Mouse (Mus musculus) heart, embryonic 16.5 days (tissue): ENCODE results near the gene Trpv5. TPM values are rescaled to one million over a fixed set of nuclear protein-coding genes. Genes with fewer than 3 reads are reported as not detected.

Experiments
- ATAC-seq: fragments of 200-750 bp; cut with Nextera tagmentation; replicated peaks from 2 replicates; pipeline ENCODE4 v1.8.0; 2017; ENCODE audit warnings: moderate number of reproducible peaks; ENCODE audit not compliant: insufficient read depth, low FRiP score; ENCODE audit errors: extremely low read depth
- H3K27ac ChIP-seq: fragments of 300-500 bp; sonication (generic); 2 replicates; pipeline ENCODE4 v1.5.1; 2014; ENCODE audit warnings: mild to moderate bottlenecking, low read length, control low read depth, moderate library complexity
- H3K27me3 ChIP-seq: fragments of 300-500 bp; sonication (generic); 2 replicates; pipeline ENCODE4 v1.6.1; 2014; ENCODE audit warnings: low read length, mixed read lengths; ENCODE audit not compliant: control insufficient read depth, insufficient read depth
- H3K36me3 ChIP-seq: fragments of 300-500 bp; sonication (generic); 2 replicates; pipeline ENCODE4 v1.6.1; 2014; ENCODE audit not compliant: control insufficient read depth, insufficient read depth
- H3K4me1 ChIP-seq: fragments of 300-500 bp; sonication (generic); 2 replicates; pipeline ENCODE4 v1.6.1; 2014; ENCODE audit warnings: low read length, mixed read lengths; ENCODE audit not compliant: control insufficient read depth, insufficient read depth
- H3K4me2 ChIP-seq: fragments of 300-500 bp; sonication (generic); 2 replicates; pipeline ENCODE4 v1.6.1; 2014; ENCODE audit warnings: low read depth, mild to moderate bottlenecking, control low read depth, low read length
- H3K4me3 ChIP-seq: fragments of 300-500 bp; sonication (generic); 2 replicates; pipeline ENCODE4 v1.5.1; 2014; ENCODE audit warnings: mild to moderate bottlenecking, control low read depth, low read length
- H3K9ac ChIP-seq: fragments of 300-500 bp; sonication (generic); 2 replicates; pipeline ENCODE4 v1.6.1; 2014; ENCODE audit warnings: low read length, control low read depth
- H3K9me3 ChIP-seq: fragments of 300-500 bp; sonication (generic); replicated peaks from 2 replicates; pipeline ENCODE4 v1.6.1; 2016; ENCODE audit warnings: low read length; ENCODE audit not compliant: control insufficient read depth
- WGBS: fragments of 180-500 bp; shearing (Covaris S2); extraction: QIAGEN DNeasy Blood & Tissue Kit; methylation state at CpG from one replicate; pipeline ENCODE4 v1.1.7; 2014; 5-methylcytosine and 5-hydroxymethylcytosine counted together
- polyA plus RNA-seq: library from polyadenylated mRNA; unstranded; fragments of >200 nt; fragmentation: Nextera tagmentation; extraction: Ambion mirVana; gene quantifications from 2 replicates; pipeline ENCODE4 v1.2.1, GENCODE M21; 2015

Gene Trpv5
- polyA plus RNA-seq, 1 experiment from 2014 or later, result not detected

DNA sequence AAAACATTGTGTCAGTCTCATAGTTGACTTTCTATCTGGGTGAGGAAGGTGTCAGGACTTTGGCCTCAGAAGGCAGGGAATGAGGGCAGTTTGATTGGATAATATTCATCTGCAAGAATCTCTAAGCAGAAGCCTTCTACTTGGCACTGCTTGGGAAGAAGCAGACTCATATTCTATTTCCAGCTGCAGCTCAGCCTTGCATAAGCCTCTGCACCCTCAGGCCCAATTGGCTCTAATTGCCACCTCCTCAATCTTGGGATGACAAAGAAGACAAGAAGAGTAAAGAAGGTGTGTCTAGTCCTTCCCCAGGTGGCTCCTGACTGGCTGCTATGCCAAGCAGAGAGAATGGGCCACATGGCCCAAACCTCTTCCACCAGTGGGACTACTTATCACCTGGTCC lies 33.9 kb downstream of the Trpv5 start:
- Histone ChIP-seq H3K27ac (no peak overlapping the region), H3K9me3 (no peaks in the 10 kb centered on the region), H3K9ac (no peak overlapping the region), H3K36me3 (no peaks in the 10 kb centered on the region), H3K4me3 (no peak overlapping the region), H3K27me3 (no peaks in the 10 kb centered on the region), H3K4me1 (no peaks in the 10 kb centered on the region), H3K4me2 (no peak overlapping the region)
- ATAC-seq, result no peak

DNA sequence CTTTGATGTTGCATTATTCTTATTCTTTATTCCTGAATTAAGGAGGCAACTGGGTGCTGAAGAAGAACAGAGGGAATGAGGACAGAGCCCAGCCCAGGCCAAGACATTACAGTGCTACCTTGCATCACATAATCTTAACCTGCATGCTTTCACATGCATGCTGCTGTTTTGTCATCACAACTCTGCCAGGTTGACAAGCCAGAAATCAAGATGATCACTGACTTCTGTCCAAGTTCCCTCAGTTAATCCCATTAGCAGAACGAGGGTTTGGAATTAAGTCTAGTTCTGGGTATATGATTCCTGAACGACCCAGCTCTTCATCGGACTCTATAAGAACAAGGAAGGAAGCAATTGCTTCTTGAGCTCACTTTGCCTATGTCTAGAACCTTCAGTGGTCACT lies 34.3 kb downstream of the Trpv5 start:
- Histone ChIP-seq H3K27me3 (no peaks in the 10 kb centered on the region), H3K4me2 (no peak overlapping the region), H3K9me3 (no peaks in the 10 kb centered on the region), H3K4me3 (no peak overlapping the region), H3K4me1 (no peaks in the 10 kb centered on the region), H3K36me3 (no peaks in the 10 kb centered on the region), H3K27ac (no peak overlapping the region), H3K9ac (no peak overlapping the region)
- 78% methylated on average over 3 of the region's 3 CpGs for WGBS
- ATAC-seq, result no peak

GRCm38 (mm10) chr6:41643227-41643626 lies 37.3 kb downstream of the Trpv5 start:
- no peak overlapping the region for H3K4me2 ChIP-seq
- H3K36me3 ChIP-seq, result no peaks in the 10 kb centered on the region
- no peak overlapping the region for H3K9ac ChIP-seq
- no peak overlapping the region for H3K27ac ChIP-seq
- WGBS, result 77% methylated on average over 3 of the region's 3 CpGs
- H3K27me3 ChIP-seq, result no peaks in the 10 kb centered on the region
- no peaks in the 10 kb centered on the region for H3K9me3 ChIP-seq
- no peak overlapping the region for H3K4me3 ChIP-seq
- no peak for ATAC-seq
- no peaks in the 10 kb centered on the region for H3K4me1 ChIP-seq

DNA sequence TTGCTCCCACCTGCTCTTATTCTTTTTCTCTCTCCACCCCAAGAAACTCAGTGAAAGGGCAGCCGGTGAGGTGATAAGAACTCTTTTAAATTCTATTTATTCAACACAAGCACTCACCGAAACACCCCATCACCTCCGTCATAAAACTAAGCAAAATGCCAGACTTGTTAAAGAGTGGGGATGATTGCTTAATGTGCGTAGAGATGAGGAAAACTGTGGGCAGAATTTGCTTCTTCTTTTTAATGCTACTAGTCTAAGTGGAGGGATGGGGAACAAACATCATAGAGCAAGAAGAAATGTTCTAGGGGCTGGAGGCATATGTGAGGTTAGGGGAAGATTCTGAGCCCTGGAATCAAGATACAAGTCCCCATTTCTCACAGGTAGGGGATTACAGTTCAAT lies 37.8 kb downstream of the Trpv5 start:
- no peak overlapping the region for H3K4me2 ChIP-seq
- no peak overlapping the region for H3K27ac ChIP-seq
- H3K9me3 ChIP-seq, result no peaks in the 10 kb centered on the region
- no peak overlapping the region for H3K4me3 ChIP-seq
- H3K36me3 ChIP-seq, result no peaks in the 10 kb centered on the region
- no peaks in the 10 kb centered on the region for H3K4me1 ChIP-seq
- ATAC-seq, result no peak
- H3K9ac ChIP-seq, result no peak overlapping the region
- no peaks in the 10 kb centered on the region for H3K27me3 ChIP-seq
- WGBS, result 73% methylated on average over 4 of the region's 4 CpGs

GRCm38 (mm10) chr6:41641173-41641866 lies 39.2 kb downstream of the Trpv5 start:
- WGBS, result 55% methylated on average over 6 of the region's 6 CpGs

DNA sequence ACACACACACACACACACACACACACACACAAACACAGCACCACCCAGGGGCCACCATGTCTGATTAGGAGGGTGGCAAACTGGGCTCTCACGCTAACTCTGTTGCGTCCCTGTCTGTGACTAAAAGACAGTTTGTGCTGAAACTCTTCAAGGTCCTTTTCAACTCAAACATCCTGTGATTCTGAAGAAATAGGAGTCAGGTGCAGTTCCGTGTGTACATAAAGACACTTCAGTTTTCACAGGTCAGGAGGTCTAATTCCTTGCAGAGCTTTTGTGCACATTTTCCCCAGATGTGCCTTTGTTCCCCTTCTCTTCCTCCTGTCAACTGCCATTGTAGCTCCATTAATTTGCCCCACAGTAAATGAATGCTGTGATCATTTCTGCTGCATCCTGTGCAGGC lies 40.1 kb downstream of the Trpv5 start:
- no peak overlapping the region for H3K4me3 ChIP-seq
- no peak for ATAC-seq
- no peak overlapping the region for H3K4me2 ChIP-seq
- no peaks in the 10 kb centered on the region for H3K36me3 ChIP-seq
- no peaks in the 10 kb centered on the region for H3K4me1 ChIP-seq
- H3K27me3 ChIP-seq, result no peaks in the 10 kb centered on the region
- no peaks in the 10 kb centered on the region for H3K9me3 ChIP-seq
- no peak overlapping the region for H3K27ac ChIP-seq
- 81% methylated on average over 3 of the region's 3 CpGs for WGBS
- no peak overlapping the region for H3K9ac ChIP-seq

More at GRCm38 (mm10) chr6:41641173-41641866, 39.2 kb downstream of the Trpv5 start:
- H3K9me3 ChIP-seq, result no peaks in the 10 kb centered on the region
- no peak for ATAC-seq
- no peak overlapping the region for H3K4me2 ChIP-seq
- H3K27ac ChIP-seq, result no peak overlapping the region
- no peak overlapping the region for H3K4me3 ChIP-seq
- H3K9ac ChIP-seq, result no peak overlapping the region
- H3K4me1 ChIP-seq, result no peaks in the 10 kb centered on the region
- H3K27me3 ChIP-seq, result no peaks in the 10 kb centered on the region
- H3K36me3 ChIP-seq, result no peaks in the 10 kb centered on the region

DNA sequence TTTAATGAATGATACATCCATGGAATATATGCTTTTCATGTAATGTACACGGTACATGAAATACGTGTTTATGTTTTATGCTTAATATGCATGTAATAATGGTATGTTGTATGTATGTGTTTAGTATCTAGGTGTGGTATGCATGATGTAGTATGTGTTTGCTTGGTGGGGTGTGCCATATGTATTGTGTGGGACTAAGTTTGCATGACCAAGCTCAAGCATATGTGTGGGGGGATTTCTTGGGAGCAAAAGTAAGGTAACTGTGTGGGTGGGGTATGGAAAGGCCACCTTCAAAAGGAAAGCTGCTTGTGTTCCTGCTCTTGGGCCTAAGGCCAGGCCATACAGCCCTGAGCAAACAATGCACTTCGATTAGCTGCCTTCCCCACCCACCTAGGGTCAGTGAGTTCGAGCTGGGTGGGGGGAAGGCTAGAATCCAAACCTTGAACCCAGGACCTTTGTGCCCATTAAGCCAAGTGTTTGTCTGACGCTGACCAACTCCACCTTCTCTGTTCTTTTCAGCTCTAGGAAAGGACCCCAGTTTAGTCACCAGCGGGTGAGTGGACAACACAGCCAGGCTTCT lies 42.6 kb downstream of the Trpv5 start:
- Histone ChIP-seq H3K4me1 (no peaks in the 10 kb centered on the region), H3K27ac (no peak overlapping the region), H3K4me3 (no peak overlapping the region), H3K27me3 (no peaks in the 10 kb centered on the region), H3K4me2 (no peak overlapping the region), H3K9ac (no peak overlapping the region), H3K36me3 (no peaks in the 10 kb centered on the region), H3K9me3 (no peaks in the 10 kb centered on the region)
- WGBS, result 75% methylated on average over 6 of the region's 6 CpGs
- no peak for ATAC-seq

GRCm38 (mm10) chr6:41637393-41637792 lies 43.2 kb downstream of the Trpv5 start:
- 7% methylated on average over 1 of the region's 1 CpGs for WGBS
- no peaks in the 10 kb centered on the region for H3K9me3 ChIP-seq
- no peak for ATAC-seq

GRCm38 (mm10) chr6:41636178-41636577 lies 44.4 kb downstream of the Trpv5 start, which contains the start of gene Trpv6:
TSS of gene Trpv6 (minus strand) at chr6:41636405.
- no peaks in the 10 kb centered on the region for H3K27me3 ChIP-seq
- no peak within 1 kb of the TSS for H3K4me3 ChIP-seq
- no peaks in the 10 kb centered on the region for H3K36me3 ChIP-seq
- H3K27ac ChIP-seq, result no peak within 1 kb of the TSS
- H3K4me2 ChIP-seq, result no peak within 1 kb of the TSS
- no peak within 1 kb of the TSS for H3K9ac ChIP-seq
- no peak for ATAC-seq
- H3K4me1 ChIP-seq, result no peaks in the 10 kb centered on the region
- no peaks in the 10 kb centered on the region for H3K9me3 ChIP-seq
- WGBS, result 17% methylated on average over 5 of the region's 5 CpGs

More at GRCm38 (mm10) chr6:41637393-41637792, 43.2 kb downstream of the Trpv5 start:
- no peak overlapping the region for H3K4me2 ChIP-seq
- H3K36me3 ChIP-seq, result no peaks in the 10 kb centered on the region
- no peak overlapping the region for H3K27ac ChIP-seq
- H3K27me3 ChIP-seq, result no peaks in the 10 kb centered on the region
- no peak overlapping the region for H3K4me3 ChIP-seq
- no peaks in the 10 kb centered on the region for H3K4me1 ChIP-seq
- H3K9ac ChIP-seq, result no peak overlapping the region
